Mouse (Mus musculus) testis, adult 2 months (tissue): Measurements from ENCODE around the gene Zc3h14.

Experiments used
- CTCF ChIP-seq: fragments of 200-500 bp; IDR thresholded peaks from 2 replicates; pipeline ENCODE4 v1.5.1; 2012; ENCODE audit warnings: low read depth, mild to moderate bottlenecking, inconsistent platforms, low read length, moderate library complexity; ENCODE audit not compliant: control insufficient read depth, insufficient read depth, insufficient replicate concordance
- POLR2A ChIP-seq: fragments of 200-500 bp; IDR thresholded peaks from 2 replicates; pipeline ENCODE4 v1.6.1; 2012; ENCODE audit warnings: low read depth, mild to moderate bottlenecking, inconsistent platforms, low read length, moderate library complexity; ENCODE audit not compliant: control insufficient read depth

- TF ChIP-seq CTCF (no peak), POLR2A (no peak)
These were observed 87.1 kb downstream of the Zc3h14 start for GRCm38 (mm10) chr12:98833901-98834300.
